Mouse (Mus musculus): Measurements from ENCODE around the gene Bmp7. TPM values are rescaled to one million over a fixed set of nuclear protein-coding genes. Genes with fewer than 3 reads are reported as not detected.
A peak's percentile ranks its signal among the peaks of the same experiment; 100 is the strongest.

Bmp7 gene
- polyA plus RNA-seq, 1 experiment from 2014 or later = 4.4 TPM

GRCm38 (mm10) chr2:172840905-172841750, 99.0 kb downstream of the Bmp7 start:
- no peak for ATAC-seq
- Histone ChIP-seq H3K4me3 (no peak overlapping the region), H3K9ac (no peak overlapping the region), H3K4me1 (no peaks in the 10 kb centered on the region), H3K27ac (no peak overlapping the region), H3K9me3 (replicated peaks) (no peaks in the 10 kb centered on the region), H3K4me2 (no peak overlapping the region), H3K36me3 (no peaks in the 10 kb centered on the region), H3K27me3 (replicated peaks) (no peaks in the 10 kb centered on the region)
- 59% methylated on average over 11 of the region's 11 CpGs for WGBS (ENCODE audit: insufficient replicate concordance)

- Histone ChIP-seq H3K4me2 (no peak overlapping the region), H3K9me3 (replicated peaks) (no peaks in the 10 kb centered on the region), H3K4me1 (no peaks in the 10 kb centered on the region), H3K27me3 (replicated peaks) (no peaks in the 10 kb centered on the region), H3K4me3 (no peak overlapping the region), H3K27ac (no peak overlapping the region), H3K9ac (no peak overlapping the region), H3K36me3 (no peaks in the 10 kb centered on the region)
- no peak for ATAC-seq
- 50% methylated on average over 10 of the region's 10 CpGs for WGBS (ENCODE audit: insufficient replicate concordance)
These were observed 100.7 kb downstream of the Bmp7 start for GRCm38 (mm10) chr2:172839317-172839980.

DNA sequence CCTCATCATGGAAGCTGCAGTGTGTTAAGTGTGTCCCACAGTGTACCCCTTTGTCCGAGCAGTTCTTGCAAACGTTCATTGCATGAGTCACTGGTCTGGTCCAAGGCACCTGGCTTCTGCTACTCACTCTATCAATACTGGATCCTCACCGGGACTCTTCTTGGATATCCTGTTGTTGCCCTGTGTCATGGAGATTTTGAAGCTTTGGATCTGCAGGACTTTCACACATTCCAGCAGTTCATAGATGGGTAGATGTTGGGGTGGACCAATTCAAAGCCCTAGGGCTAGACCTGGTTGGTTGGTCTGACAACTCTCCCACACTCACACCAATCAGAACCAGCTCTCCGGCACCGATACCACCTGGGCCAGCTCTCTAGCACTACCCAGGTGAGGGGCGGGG, 103.6 kb downstream of the Bmp7 start:
- 66% methylated on average over 6 of the region's 6 CpGs for WGBS (ENCODE audit: insufficient replicate concordance)
- ATAC-seq = no peak
- Histone ChIP-seq H3K27me3 (replicated peaks) (no peaks in the 10 kb centered on the region), H3K9ac (no peak overlapping the region), H3K4me1 (no peaks in the 10 kb centered on the region), H3K27ac (no peak overlapping the region), H3K9me3 (replicated peaks) (no peaks in the 10 kb centered on the region), H3K36me3 (no peaks in the 10 kb centered on the region), H3K4me3 (no peak overlapping the region), H3K4me2 (no peak overlapping the region)

GRCm38 (mm10) chr2:172833196-172833595, 106.9 kb downstream of the Bmp7 start:
- no peaks in the 10 kb centered on the region for H3K36me3 ChIP-seq
- H3K27ac ChIP-seq = no peak overlapping the region
- ATAC-seq = no peak
- no peaks in the 10 kb centered on the region for H3K4me1 ChIP-seq
- H3K9ac ChIP-seq = no peak overlapping the region
- no peak overlapping the region for H3K4me3 ChIP-seq
- 47% methylated on average over 2 of the region's 2 CpGs for WGBS (ENCODE audit: insufficient replicate concordance)
- 0 out of 2 replicates have a peak, but pooled peaks cover 5% of the 10 kb centered on the region for H3K27me3 ChIP-seq (replicated peaks)
- H3K4me2 ChIP-seq = no peak overlapping the region
- H3K9me3 ChIP-seq (replicated peaks) = no peaks in the 10 kb centered on the region

GRCm38 (mm10) chr2:172831762-172832161, 108.4 kb downstream of the Bmp7 start:
- peaks cover 17% of the 10 kb centered on the region for H3K27me3 ChIP-seq (replicated peaks)
- H3K4me2 ChIP-seq = no peak overlapping the region
- 12% methylated on average over 5 of the region's 5 CpGs for WGBS (ENCODE audit: insufficient replicate concordance)
- ATAC-seq = peak; percentile 36; the same call in 1 of the 2 replicates
- no peak overlapping the region for H3K9ac ChIP-seq
- H3K4me1 ChIP-seq = no peaks in the 10 kb centered on the region
- no peaks in the 10 kb centered on the region for H3K9me3 ChIP-seq (replicated peaks)
- no peak overlapping the region for H3K4me3 ChIP-seq
- H3K36me3 ChIP-seq = no peaks in the 10 kb centered on the region
- H3K27ac ChIP-seq = no peak overlapping the region

GRCm38 (mm10) chr2:172831133-172831532, 109.0 kb downstream of the Bmp7 start:
- no peaks in the 10 kb centered on the region for H3K36me3 ChIP-seq
- H3K4me1 ChIP-seq = no peaks in the 10 kb centered on the region
- H3K27ac ChIP-seq = no peak overlapping the region
- no peak overlapping the region for H3K9ac ChIP-seq
- peaks cover 23% of the 10 kb centered on the region for H3K27me3 ChIP-seq (replicated peaks)
- peak; percentile 38; the same call in 1 of the 2 replicates for ATAC-seq
- 8% methylated on average over 3 of the region's 3 CpGs for WGBS (ENCODE audit: insufficient replicate concordance)
- no peaks in the 10 kb centered on the region for H3K9me3 ChIP-seq (replicated peaks)
- H3K4me3 ChIP-seq = no peak overlapping the region
- H3K4me2 ChIP-seq = no peak overlapping the region

DNA sequence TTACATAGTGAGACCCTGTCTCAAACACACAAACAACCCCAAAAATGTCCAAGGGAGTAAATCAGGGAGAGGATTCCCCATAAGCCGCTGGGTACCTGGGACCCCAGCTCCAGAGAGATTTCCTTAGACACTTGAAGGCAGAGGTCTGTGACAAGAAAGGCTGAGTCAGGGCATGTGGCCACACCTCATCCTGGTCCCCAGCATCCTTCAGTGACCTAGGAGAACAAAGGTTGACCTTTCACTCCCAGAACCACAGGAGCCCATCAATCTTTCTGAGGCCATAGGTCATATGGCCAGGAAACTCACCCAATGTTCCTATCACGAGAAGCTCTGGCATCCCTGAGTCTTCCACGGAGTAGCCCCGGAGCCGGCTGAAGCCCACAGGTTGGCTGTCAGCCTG, 111.9 kb downstream of the Bmp7 start:
- H3K27ac ChIP-seq = no peak overlapping the region
- 43% methylated on average over 5 of the region's 5 CpGs for WGBS (ENCODE audit: insufficient replicate concordance)
- H3K27me3 ChIP-seq (replicated peaks) = peaks cover 52% of the 10 kb centered on the region
- no peak overlapping the region for H3K9ac ChIP-seq
- no peak overlapping the region for H3K4me3 ChIP-seq
- no peak overlapping the region for H3K4me2 ChIP-seq
- H3K36me3 ChIP-seq = no peaks in the 10 kb centered on the region
- no peaks in the 10 kb centered on the region for H3K9me3 ChIP-seq (replicated peaks)
- ATAC-seq = no peak
- H3K4me1 ChIP-seq = peaks cover 2% of the 10 kb centered on the region; the same call in 1 of the 2 replicates

DNA sequence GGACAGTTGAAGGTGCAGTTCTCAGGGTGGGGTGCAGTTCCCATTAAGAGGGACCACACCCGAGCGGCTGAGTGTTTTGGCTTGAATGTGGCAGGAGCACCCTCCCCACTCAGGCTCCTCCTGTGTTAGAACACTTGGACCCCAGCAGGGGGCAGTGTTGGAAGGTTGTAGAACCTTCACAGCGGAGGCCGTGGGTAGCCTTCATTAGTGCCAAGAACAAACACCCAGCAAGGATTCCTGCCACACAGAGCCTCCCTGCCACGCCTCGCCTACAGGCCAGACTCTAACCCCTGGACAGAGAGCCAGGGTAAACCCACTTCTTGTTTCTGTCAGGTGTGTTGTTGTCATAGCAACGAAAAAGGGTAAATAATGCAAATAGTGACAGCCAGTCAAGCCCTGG, 112.6 kb downstream of the Bmp7 start:
- H3K4me1 ChIP-seq = peaks cover 2% of the 10 kb centered on the region; the same call in 1 of the 2 replicates
- H3K27ac ChIP-seq = no peak overlapping the region
- H3K9ac ChIP-seq = no peak overlapping the region
- no peak overlapping the region for H3K4me3 ChIP-seq
- 42% methylated on average over 7 of the region's 7 CpGs for WGBS (ENCODE audit: insufficient replicate concordance)
- peaks cover 53% of the 10 kb centered on the region for H3K27me3 ChIP-seq (replicated peaks)
- H3K36me3 ChIP-seq = no peaks in the 10 kb centered on the region
- no peak overlapping the region for H3K4me2 ChIP-seq
- H3K9me3 ChIP-seq (replicated peaks) = no peaks in the 10 kb centered on the region
- ATAC-seq = no peak

DNA sequence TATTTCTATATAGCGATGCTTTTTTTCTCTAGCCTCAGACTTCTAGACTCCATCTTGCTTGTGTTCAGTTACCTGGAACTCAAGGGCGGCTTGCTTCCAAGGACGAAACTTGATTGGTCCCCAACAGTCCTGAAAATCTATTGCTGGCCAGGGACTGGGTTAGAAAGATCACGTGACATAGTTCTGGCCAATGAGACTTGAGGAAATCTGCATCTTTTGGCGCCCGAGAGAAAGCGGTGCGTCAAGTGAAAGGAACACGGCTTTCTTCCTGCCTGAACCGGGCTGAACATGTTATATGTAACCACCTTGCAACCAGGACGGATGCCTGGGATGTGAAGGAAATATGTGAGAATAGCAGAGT, 114.4 kb downstream of the Bmp7 start:
- 67% methylated on average over 11 of the region's 11 CpGs for WGBS (ENCODE audit: insufficient replicate concordance)
- Histone ChIP-seq H3K9me3 (replicated peaks) (no peaks in the 10 kb centered on the region), H3K9ac (no peak overlapping the region), H3K4me3 (no peak overlapping the region), H3K36me3 (no peaks in the 10 kb centered on the region), H3K27me3 (replicated peaks) (peaks cover 53% of the 10 kb centered on the region), H3K4me1 (peaks cover 2% of the 10 kb centered on the region; the same call in 1 of the 2 replicates), H3K27ac (no peak overlapping the region), H3K4me2 (no peak overlapping the region)
- ATAC-seq = no peak

- Histone ChIP-seq H3K27ac (no peak overlapping the region), H3K4me3 (no peak overlapping the region), H3K4me1 (peaks cover 2% of the 10 kb centered on the region; the same call in 1 of the 2 replicates), H3K9me3 (replicated peaks) (no peaks in the 10 kb centered on the region), H3K9ac (no peak overlapping the region), H3K27me3 (replicated peaks) (peaks cover 53% of the 10 kb centered on the region), H3K4me2 (peak overlapping the region; percentile 33), H3K36me3 (no peaks in the 10 kb centered on the region)
- 18% methylated on average over 43 of the region's 43 CpGs for WGBS (ENCODE audit: insufficient replicate concordance)
- no peak for ATAC-seq
These were observed 115.0 kb downstream of the Bmp7 start for GRCm38 (mm10) chr2:172824906-172825784.

DNA sequence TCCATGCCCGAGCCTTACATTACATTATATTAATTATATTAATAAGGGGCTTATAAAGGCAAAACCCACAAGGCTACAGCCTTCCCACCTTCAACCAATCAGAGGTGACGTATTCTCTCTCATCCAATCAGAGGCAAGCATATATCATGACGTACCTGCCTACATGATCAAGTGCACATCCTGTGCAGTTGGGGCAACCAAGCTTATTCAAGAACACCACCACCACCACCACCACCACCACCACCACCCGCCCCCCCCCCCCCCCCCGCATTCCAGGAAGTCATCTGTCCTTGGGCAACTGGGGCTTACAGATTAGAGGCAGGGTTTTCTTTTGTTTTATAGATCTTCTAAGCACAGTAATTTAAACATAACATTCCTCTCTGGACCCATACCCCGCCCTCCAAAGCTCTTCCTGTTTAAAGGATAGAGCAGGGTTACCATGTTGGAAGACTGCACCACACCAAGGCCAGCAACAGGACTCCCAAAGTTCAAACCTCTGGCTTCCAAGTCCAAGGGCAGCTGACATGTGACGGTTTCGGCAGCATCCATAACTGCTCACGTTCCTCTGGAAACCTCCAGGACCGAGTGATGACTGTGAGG, 121.4 kb downstream of the Bmp7 start:
- peaks cover 7% of the 10 kb centered on the region for H3K9me3 ChIP-seq (replicated peaks)
- H3K9ac ChIP-seq = no peak overlapping the region
- no peak overlapping the region for H3K4me2 ChIP-seq
- no peaks in the 10 kb centered on the region for H3K36me3 ChIP-seq
- no peak overlapping the region for H3K27ac ChIP-seq
- H3K27me3 ChIP-seq (replicated peaks) = peaks cover 6% of the 10 kb centered on the region
- H3K4me1 ChIP-seq = no peaks in the 10 kb centered on the region
- no peak for ATAC-seq
- H3K4me3 ChIP-seq = no peak overlapping the region
- 62% methylated on average over 8 of the region's 10 CpGs for WGBS (ENCODE audit: insufficient replicate concordance)
